Mouse (Mus musculus): ENCODE results near the gene Nsg1.

Nsg1 gene

GRCm38 (mm10) chr5:38146524-38146923, 13.2 kb downstream of the Nsg1 start:
- DNase-seq (ENCODE audit: inconsistent ontology term), result peak; percentile 34

GRCm38 (mm10) chr5:38140893-38141292, 18.8 kb downstream of the Nsg1 start:
- DNase-seq (ENCODE audit: inconsistent ontology term), result no peak

DNA sequence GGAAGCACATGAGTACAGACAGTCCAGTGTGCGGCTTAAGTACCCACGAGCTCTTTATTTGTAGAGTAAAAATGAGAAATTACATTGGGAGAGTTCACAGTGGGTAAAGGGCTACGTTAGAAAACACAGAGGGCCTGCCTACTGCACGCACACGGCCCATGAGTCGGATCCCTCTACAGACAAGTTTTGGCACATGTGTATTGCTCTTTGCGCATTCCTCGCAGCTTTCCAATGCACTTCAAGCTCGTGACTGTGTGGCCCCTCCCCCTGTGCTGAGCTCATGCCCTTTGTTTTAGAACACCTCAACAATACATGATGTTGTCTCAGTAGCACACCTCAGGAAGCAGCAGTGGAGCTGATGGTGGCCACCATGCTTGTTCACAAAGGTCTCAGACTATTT, 22.5 kb downstream of the Nsg1 start:
- no peak for DNase-seq (ENCODE audit: inconsistent ontology term)

GRCm38 (mm10) chr5:38136247-38136646, 23.5 kb downstream of the Nsg1 start:
- DNase-seq (ENCODE audit: inconsistent ontology term), result no peak

- no peak for DNase-seq (ENCODE audit: inconsistent ontology term)
Observed at GRCm38 (mm10) chr5:38129339-38129738, 30.4 kb downstream of the Nsg1 start.

DNA sequence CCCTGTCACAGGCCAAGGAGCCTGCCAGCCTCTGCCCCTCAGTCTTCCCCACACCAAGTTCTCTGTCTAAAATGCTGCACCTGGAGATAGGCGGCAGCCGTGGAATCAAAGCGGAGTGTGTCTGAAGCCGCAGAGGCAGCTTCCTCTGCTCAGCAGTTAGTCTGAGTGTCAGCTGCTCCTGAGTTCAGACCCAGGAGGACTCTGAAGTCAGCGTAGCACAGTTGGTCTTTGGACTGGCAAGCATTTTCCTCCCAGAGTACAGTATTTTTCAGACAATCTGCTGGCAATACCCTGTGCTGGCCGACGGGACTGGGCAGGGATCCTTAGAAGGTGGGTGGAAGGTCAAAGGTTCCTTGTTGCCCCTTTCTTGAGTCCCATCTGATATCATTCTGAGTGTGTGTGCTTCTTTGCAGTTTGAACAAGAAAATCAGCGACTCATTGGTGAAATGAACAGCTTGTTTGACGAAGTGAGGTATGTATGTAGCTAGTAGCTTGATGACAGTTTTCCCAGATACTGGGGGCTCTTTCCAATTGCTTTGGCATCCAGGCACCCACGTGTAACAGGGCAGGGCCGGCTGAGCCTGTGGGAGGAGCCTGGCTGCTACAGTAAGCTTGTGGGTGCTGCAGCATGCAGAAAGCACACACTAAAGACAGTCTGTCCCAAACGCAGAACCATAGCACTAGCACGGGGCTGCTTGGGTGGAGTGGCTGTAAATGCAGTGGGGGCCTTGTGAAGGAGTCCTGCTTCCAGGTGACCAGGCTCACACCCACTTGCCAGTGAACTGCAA, 33.0 kb downstream of the Nsg1 start:
- DNase-seq (ENCODE audit: inconsistent ontology term), result no peak

GRCm38 (mm10) chr5:38121699-38122098, 38.0 kb downstream of the Nsg1 start:
- no peak for DNase-seq (ENCODE audit: inconsistent ontology term)

- DNase-seq (ENCODE audit: inconsistent ontology term), result no peak
Observed at GRCm38 (mm10) chr5:38119268-38119667, 40.4 kb downstream of the Nsg1 start.

GRCm38 (mm10) chr5:38117056-38117455, 42.7 kb downstream of the Nsg1 start:
- no peak for DNase-seq (ENCODE audit: inconsistent ontology term)

DNA sequence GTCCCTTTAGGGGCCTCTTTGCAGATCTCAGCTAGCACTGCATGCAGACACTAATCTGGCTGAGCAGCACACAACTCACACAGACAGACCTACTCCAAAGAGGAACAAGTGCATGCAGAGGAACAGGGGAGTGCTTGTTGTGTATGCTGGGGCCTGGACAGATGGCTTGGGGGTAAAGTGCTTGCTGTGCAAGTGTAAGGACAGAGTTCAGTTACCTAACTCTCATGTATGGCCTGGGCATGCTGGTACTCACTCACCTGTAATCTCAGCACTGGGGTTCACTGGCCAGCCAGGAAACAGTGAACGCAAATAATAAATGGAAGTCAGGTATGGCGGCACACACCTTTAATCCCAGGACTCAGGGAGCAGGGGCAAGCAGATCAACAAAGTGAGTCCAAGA, 45.2 kb downstream of the Nsg1 start:
- DNase-seq (ENCODE audit: inconsistent ontology term), result no peak

DNA sequence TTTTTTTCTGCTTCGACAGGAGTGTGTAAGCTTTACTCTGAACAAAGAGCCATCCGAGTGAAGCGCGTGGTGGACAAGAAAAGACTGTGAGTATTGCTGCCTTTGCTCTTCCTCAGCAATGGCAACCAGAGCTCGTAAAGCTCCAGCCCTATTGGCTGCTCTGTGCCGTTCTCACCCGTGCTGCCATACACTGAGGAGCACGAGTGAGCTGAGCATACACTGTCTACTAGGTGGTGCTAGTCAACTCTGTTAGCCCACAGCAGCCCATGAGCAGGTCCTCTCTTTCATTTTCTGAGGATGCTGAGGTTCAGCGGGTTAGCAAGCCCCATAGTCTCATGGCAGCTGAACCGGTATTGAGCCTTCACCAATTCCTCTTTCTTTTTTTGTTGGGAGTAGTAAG, 52.9 kb downstream of the Nsg1 start:
- DNase-seq (ENCODE audit: inconsistent ontology term), result no peak

- no peak for DNase-seq (ENCODE audit: inconsistent ontology term)
Observed at GRCm38 (mm10) chr5:38106080-38106697, 53.5 kb downstream of the Nsg1 start.

- DNase-seq (ENCODE audit: inconsistent ontology term), result no peak
Observed at GRCm38 (mm10) chr5:38102945-38103344, 56.8 kb downstream of the Nsg1 start.

DNA sequence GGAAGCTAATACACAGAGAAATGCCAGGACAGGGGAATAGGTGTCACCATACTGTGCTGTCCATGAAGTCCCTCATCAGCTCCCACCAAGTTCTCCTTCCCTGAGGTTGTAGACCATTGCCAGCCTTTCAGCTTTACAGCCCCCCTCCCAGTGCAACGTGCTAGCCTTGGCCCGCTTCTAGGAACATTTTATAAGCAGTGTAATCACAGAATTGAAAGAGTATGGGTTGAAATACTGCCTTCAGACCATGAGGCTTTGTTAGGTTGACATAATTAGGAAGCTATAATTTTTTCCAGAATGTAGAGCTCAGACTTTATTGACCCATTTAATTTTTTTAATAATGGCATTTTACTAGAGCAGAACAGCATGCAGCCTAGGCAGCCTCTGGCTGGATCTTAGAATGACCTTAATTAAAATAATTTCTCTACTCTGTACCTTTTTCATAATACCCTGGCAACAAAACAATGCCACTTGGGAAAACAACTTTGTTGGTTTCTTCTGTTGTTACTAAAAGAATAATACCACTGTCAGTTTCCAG, 60.5 kb downstream of the Nsg1 start:
- DNase-seq (ENCODE audit: inconsistent ontology term), result no peak

GRCm38 (mm10) chr5:38097501-38098093, 62.1 kb downstream of the Nsg1 start:
- DNase-seq (ENCODE audit: inconsistent ontology term), result no peak

- DNase-seq (ENCODE audit: inconsistent ontology term), result no peak
Observed at GRCm38 (mm10) chr5:38094331-38094730, 65.4 kb downstream of the Nsg1 start.

- no peak for DNase-seq (ENCODE audit: inconsistent ontology term)
Observed at GRCm38 (mm10) chr5:38091966-38092304, 67.8 kb downstream of the Nsg1 start.

- DNase-seq (ENCODE audit: inconsistent ontology term), result peak; percentile 27
Observed at GRCm38 (mm10) chr5:38091046-38091965, 68.4 kb downstream of the Nsg1 start.

DNA sequence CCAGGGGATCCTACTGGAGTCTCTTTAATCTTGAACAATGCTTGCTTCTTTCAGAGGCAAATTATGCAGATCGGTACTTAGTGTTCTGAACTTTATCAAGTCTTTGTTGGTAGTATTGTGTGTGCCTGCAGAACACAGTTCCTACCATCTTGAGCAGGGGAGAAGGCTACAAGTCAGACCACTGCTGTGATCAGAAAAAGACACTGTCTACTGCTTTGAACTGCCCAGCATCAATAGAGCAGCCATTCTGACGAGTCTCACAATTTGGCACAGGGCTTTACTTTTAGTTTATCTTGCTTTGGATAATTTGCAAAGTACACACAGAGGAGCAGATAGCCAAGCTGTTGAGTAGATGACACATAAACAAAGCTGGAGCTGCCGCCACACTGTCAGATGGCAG, 69.1 kb downstream of the Nsg1 start:
- no peak for DNase-seq (ENCODE audit: inconsistent ontology term)

GRCm38 (mm10) chr5:38090111-38090510, 69.6 kb downstream of the Nsg1 start:
- no peak for DNase-seq (ENCODE audit: inconsistent ontology term)
